Mouse (Mus musculus): ENCODE measurements at regions not wholly inside any gene's neighbourhood (a gene's known extent, or its start where the extent isn't known, plus 50 kb on each side); places are given as distances from the start of the nearest gene placed in this dataset.

- peak; percentile 61 for DNase-seq (ENCODE audit: low read depth, low spot score)
These were observed 156.7 kb upstream of the Tmem161b start for GRCm38 (mm10) chr13:84065256-84065898.

GRCm38 (mm10) chr13:84066211-84066959 is 155.7 kb upstream of the Tmem161b start:
- DNase-seq (ENCODE audit: low read depth, low spot score), result no peak

GRCm38 (mm10) chr13:84066960-84067665 is 155.0 kb upstream of the Tmem161b start:
- no peak for DNase-seq (ENCODE audit: low read depth, low spot score)

GRCm38 (mm10) chr13:84068365-84068764 is 153.7 kb upstream of the Tmem161b start:
- no peak for DNase-seq (ENCODE audit: low read depth, low spot score)

All from retina, adult 2 months (tissue).